Mouse (Mus musculus) brain, embryonic 14.5 days (tissue): ENCODE results near the gene C1qtnf2.

ENCODE experiments used
- CTCF ChIP-seq: fragments of 200-500 bp; IDR thresholded peaks from 2 replicates; pipeline ENCODE4 v1.5.1; 2012; ENCODE audit warnings: inconsistent platforms, mild to moderate bottlenecking, moderate library complexity, borderline replicate concordance; ENCODE audit not compliant: insufficient read depth, insufficient read length; ENCODE audit errors: extremely low read depth
- POLR2A ChIP-seq: fragments of 200-500 bp; IDR thresholded peaks from 2 replicates; pipeline ENCODE4 v1.6.1; 2012; ENCODE audit warnings: mild to moderate bottlenecking, inconsistent platforms, borderline replicate concordance; ENCODE audit not compliant: poor library complexity, insufficient read depth, insufficient read length, severe bottlenecking; ENCODE audit errors: extremely low read depth

DNA sequence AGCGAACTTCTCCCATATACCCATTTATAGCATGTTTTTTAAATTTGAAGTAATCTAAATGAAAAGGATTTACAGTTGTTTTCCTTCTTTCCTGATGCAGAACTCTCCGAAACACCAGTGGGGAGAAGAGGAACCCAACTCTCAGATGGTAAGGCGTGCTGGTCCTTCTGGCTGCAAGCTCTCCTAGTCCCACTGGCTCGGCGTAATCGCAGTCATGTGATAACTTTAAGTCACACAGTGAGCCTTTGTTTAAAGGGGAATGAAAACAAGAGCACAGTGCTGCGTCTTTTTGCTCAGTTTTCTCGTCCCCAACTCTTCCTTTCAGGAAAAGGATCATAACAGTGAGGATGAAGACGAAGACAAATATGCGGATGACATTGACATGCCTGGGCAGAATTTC is 33.0 kb upstream of the C1qtnf2 start:
- no peak for TF ChIP-seq CTCF
- TF ChIP-seq POLR2A = no peak
